Mouse (Mus musculus) lung, embryonic 15.5 days (tissue): ENCODE data around the gene Atat1. TPM values are rescaled to one million over a fixed set of nuclear protein-coding genes. Genes with fewer than 3 reads are reported as not detected.
A peak's percentile ranks its signal among the peaks of the same experiment; 100 is the strongest.
"Not testable (repeated sequence)": the region's sequence is repeated elsewhere in the genome, so short reads cannot be mapped to it uniquely, and the experiment has no call there.

Experiments
- ATAC-seq: fragments of 200-750 bp; cut with Nextera tagmentation; 2 replicates; pipeline ENCODE4 v1.8.0; 2017; ENCODE audit warnings: moderate number of reproducible peaks, borderline replicate concordance; ENCODE audit not compliant: low FRiP score, low TSS enrichment; ENCODE audit errors: extremely low read depth
- H3K27ac ChIP-seq: fragments of 300-500 bp; sonication (generic); 2 replicates; pipeline ENCODE4 v1.5.1; 2015; ENCODE audit warnings: moderate library complexity, mild to moderate bottlenecking, inconsistent platforms
- H3K27me3 ChIP-seq: fragments of 300-500 bp; sonication (generic); 2 replicates; pipeline ENCODE4 v1.6.1; 2015; ENCODE audit warnings: inconsistent platforms
- H3K36me3 ChIP-seq: fragments of 300-500 bp; sonication (generic); 2 replicates; pipeline ENCODE4 v1.6.1; 2015; ENCODE audit warnings: inconsistent platforms
- H3K4me1 ChIP-seq: fragments of 300-500 bp; sonication (generic); 2 replicates; pipeline ENCODE4 v1.6.1; 2015; ENCODE audit warnings: inconsistent platforms
- H3K4me2 ChIP-seq: fragments of 300-500 bp; sonication (generic); 2 replicates; pipeline ENCODE4 v1.6.1; 2015; ENCODE audit warnings: inconsistent platforms, mild to moderate bottlenecking, moderate library complexity
- H3K4me3 ChIP-seq: fragments of 300-500 bp; sonication (generic); 2 replicates; pipeline ENCODE4 v1.5.1; 2015; ENCODE audit warnings: mild to moderate bottlenecking, inconsistent platforms
- H3K9ac ChIP-seq: fragments of 300-500 bp; sonication (generic); 2 replicates; pipeline ENCODE4 v1.6.1; 2015; ENCODE audit warnings: inconsistent platforms
- H3K9me3 ChIP-seq: fragments of 300-500 bp; sonication (generic); 2 replicates; pipeline ENCODE4 v1.6.1; 2016; ENCODE audit warnings: inconsistent platforms
- WGBS: fragments of 180-500 bp; shearing (Covaris S2); methylation state at CpG from one replicate; pipeline ENCODE4 v1.1.7; 2015; 5-methylcytosine and 5-hydroxymethylcytosine counted together
- polyA plus RNA-seq: library from polyadenylated mRNA; unstranded; fragments of >200 nt; fragmentation: Nextera tagmentation; extraction: Ambion mirVana; gene quantifications from 2 replicates; pipeline ENCODE4 v1.2.1, GENCODE M21; 2015

Atat1 gene
- 58.3 and 63.6 TPM in 2 replicates for polyA plus RNA-seq

DNA sequence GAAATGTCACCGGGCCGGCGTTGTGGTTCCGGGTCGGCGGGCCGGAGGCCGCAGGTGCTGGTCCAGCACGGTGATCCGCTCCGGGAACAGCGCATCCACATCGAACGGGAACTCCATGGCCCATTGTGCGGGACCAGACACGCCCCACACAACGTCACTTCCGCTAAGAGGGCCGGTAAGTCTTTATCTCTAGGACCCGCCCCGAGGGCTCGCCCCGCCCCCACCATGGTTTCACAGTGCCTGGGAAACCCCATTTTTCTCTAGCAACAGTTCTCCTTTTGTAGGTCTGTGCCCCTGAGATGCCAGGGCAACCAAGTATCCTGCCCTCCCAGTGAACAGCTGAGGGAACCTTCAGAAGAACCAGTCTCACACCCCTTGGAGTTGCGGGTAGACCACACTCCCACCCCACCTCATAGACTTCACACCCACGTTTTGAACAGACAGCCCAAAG lies at the start of gene Atat1:
Gene Atat1 (minus strand): TSS at position 157 of the 451 bp plus-strand sequence.
- H3K9ac ChIP-seq = peak within 1 kb of the TSS; percentile 57
- H3K4me3 ChIP-seq = peak within 1 kb of the TSS; percentile 65
- no peaks in the 10 kb centered on the region for H3K9me3 ChIP-seq
- peaks cover 15% of the 10 kb centered on the region for H3K4me1 ChIP-seq
- H3K27me3 ChIP-seq = no peaks in the 10 kb centered on the region
- 3% methylated on average over 25 of the region's 25 CpGs for WGBS
- peak within 1 kb of the TSS; percentile 86 for H3K4me2 ChIP-seq
- peak within 1 kb of the TSS; percentile 62 for H3K27ac ChIP-seq
- peaks cover 54% of the 10 kb centered on the region for H3K36me3 ChIP-seq
- ATAC-seq = peak; percentile 93

DNA sequence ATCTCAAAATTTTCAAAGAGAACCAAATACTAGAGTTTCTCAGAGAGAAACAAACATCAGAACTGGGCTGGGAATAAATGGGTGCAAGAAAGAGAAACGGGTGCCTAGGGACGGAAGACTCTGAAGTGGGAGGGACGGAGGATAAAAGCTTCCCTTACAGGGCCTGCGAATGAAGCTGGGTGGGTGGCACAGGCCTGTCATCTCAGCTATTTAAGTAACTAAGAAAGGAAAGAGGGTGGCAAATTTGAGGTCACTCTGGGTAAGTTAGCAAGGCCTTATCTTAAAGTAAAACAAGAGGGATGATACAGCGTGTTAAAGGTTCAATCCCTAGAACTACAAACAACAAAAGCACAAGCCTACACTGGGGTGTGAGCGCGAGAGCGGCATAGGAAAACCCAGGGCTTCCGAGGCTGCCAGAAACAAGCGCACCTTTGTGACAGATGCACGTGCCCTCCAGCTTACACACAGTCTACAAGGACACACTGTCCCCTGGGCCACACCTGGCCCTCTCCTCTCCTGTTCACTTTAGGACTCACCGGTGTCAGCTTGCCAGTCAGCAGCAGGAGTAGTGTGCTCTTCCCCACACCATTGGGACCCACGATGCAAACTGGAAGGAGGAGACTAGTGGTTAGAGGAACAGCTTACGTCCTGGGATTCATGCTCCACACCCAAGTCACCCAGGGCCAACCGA lies 48.8 kb upstream of the Atat1 start:
- ATAC-seq = no peak
- H3K9ac ChIP-seq = no peak overlapping the region
- H3K27me3 ChIP-seq = no peaks in the 10 kb centered on the region
- peaks cover 82% of the 10 kb centered on the region for H3K36me3 ChIP-seq
- H3K4me1 ChIP-seq = no peaks in the 10 kb centered on the region
- 94% methylated on average over 15 of the region's 15 CpGs for WGBS
- H3K4me2 ChIP-seq = no peak overlapping the region
- H3K4me3 ChIP-seq = no peak overlapping the region
- no peaks in the 10 kb centered on the region for H3K9me3 ChIP-seq
- H3K27ac ChIP-seq = no peak overlapping the region

DNA sequence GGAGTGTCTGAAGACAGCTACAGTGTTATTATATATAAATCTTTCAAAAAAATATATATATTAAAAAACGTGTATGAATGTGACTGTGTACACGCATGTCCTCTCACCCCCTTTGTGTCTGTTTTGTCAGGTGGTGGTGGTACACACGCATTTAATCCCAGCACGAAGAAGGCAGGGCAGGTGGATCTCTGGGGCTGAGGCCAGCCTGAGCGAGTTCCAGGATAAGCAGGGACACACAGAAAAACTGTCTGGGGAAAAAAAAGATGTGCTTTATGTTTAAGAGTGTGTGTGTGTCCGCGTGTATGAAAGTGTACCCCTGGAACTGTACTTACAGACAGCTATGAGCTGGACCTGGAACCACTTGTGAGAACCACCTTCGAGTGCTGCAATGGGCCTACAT lies 44.8 kb upstream of the Atat1 start:
- Histone ChIP-seq H3K27me3 (no peaks in the 10 kb centered on the region), H3K4me1 (no peaks in the 10 kb centered on the region), H3K9me3 (no peaks in the 10 kb centered on the region), H3K4me3 (no peak overlapping the region), H3K4me2 (no peak overlapping the region), H3K36me3 (peaks cover 43% of the 10 kb centered on the region), H3K27ac (no peak overlapping the region), H3K9ac (no peak overlapping the region)
- no peak for ATAC-seq
- 75% methylated on average over 8 of the region's 8 CpGs for WGBS

DNA sequence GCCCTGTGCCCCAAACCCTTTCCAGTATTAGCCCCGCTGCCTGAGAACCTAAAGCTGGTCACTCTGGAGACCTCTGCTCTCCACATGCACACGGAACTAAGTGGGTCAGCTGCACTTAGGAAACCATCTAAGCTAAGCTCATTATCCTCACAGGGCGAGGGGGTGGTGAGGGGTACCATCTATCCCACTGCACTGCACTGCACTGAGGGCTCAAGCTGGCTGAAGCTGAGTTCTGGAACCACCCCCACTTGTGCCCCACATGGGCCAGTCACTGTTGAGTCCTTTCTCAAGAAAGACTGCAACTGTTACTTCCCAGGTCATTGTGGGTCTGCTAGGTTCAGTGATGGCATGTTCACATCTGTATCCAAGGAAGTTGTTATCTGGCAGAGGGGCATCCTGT lies 42.7 kb upstream of the Atat1 start:
- H3K4me3 ChIP-seq, H3K27ac ChIP-seq, ATAC-seq, H3K9me3 ChIP-seq, H3K4me1 ChIP-seq, H3K4me2 ChIP-seq, H3K27me3 ChIP-seq, H3K9ac ChIP-seq: not testable (repeated sequence)
- 85% methylated on average over 3 of the region's 3 CpGs for WGBS
- H3K36me3 ChIP-seq = peaks cover 21% of the 10 kb centered on the region

DNA sequence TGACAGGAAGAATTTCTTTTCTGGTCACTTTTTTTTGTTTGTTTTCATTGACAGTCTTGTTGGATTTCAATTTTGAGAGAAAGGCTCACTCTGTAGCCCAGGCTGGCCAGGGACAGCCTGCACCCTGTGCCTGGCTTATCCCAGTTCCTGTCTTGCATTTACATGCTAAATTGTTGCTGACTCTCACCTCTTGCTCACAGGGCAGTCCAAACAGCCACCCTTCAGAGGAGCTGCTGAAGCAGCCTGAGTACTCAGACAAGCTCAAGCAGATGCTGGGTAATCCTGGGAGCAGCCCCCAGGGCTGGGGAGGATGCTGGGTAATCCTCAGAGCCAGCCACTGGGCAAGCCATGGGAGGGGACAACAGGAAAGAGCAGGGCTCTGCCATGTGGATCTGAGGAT lies 41.1 kb upstream of the Atat1 start:
- not testable (repeated sequence) for H3K9ac ChIP-seq, H3K4me2 ChIP-seq, H3K4me3 ChIP-seq, H3K9me3 ChIP-seq, ATAC-seq, H3K36me3 ChIP-seq, H3K4me1 ChIP-seq, H3K27me3 ChIP-seq, H3K27ac ChIP-seq

DNA sequence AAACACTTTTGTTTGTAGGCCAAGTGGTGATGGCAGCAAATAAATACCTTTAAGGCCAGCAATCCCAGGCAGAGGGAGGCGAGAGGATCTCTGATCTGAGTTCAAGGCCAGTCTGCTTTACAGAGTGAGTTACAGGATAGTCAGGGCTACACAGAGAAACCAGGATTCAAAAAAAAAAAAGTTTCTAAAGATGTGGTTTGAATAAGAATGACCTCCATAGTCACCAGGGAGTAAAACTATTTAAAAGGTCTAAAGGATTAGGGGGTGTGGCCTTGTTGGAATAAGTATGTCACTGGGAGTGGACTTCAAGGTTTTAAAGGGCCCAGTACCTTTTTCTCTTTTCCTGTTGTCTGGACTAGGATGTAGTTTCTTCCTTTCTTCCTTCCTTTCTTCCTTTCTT lies 30.1 kb upstream of the Atat1 start:
- H3K27me3 ChIP-seq = no peaks in the 10 kb centered on the region
- H3K4me2 ChIP-seq = no peak overlapping the region
- H3K36me3 ChIP-seq = no peaks in the 10 kb centered on the region
- WGBS = 45% methylated on average over 1 of the region's 1 CpGs
- H3K4me1 ChIP-seq = no peaks in the 10 kb centered on the region
- H3K27ac ChIP-seq = no peak overlapping the region
- H3K4me3 ChIP-seq = no peak overlapping the region
- no peak overlapping the region for H3K9ac ChIP-seq
- no peak for ATAC-seq
- H3K9me3 ChIP-seq = no peaks in the 10 kb centered on the region

DNA sequence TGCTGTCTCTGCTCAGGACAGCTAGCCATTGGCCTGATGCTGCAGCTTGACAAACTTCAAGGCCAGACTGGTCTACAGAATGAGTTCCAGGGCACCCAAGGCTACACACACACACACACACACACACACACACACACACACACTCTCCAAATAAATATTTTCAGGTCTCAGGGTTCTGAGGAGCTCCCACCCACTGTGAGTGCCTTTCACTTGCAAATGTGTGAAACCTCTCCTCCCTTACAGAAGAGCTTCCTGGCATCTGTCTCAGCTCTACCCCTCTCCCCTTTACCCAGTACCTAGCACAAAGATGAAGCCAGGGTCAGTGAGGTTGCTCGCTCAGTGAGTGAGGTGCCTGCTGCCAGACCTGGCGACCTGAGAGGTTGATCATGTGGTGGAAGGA lies 29.2 kb upstream of the Atat1 start:
- ATAC-seq = no peak
- Histone ChIP-seq H3K4me1 (no peaks in the 10 kb centered on the region), H3K36me3 (no peaks in the 10 kb centered on the region), H3K4me3 (no peak overlapping the region), H3K9me3 (no peaks in the 10 kb centered on the region), H3K9ac (no peak overlapping the region), H3K4me2 (no peak overlapping the region), H3K27ac (no peak overlapping the region), H3K27me3 (no peaks in the 10 kb centered on the region)
- 41% methylated on average over 2 of the region's 2 CpGs for WGBS

DNA sequence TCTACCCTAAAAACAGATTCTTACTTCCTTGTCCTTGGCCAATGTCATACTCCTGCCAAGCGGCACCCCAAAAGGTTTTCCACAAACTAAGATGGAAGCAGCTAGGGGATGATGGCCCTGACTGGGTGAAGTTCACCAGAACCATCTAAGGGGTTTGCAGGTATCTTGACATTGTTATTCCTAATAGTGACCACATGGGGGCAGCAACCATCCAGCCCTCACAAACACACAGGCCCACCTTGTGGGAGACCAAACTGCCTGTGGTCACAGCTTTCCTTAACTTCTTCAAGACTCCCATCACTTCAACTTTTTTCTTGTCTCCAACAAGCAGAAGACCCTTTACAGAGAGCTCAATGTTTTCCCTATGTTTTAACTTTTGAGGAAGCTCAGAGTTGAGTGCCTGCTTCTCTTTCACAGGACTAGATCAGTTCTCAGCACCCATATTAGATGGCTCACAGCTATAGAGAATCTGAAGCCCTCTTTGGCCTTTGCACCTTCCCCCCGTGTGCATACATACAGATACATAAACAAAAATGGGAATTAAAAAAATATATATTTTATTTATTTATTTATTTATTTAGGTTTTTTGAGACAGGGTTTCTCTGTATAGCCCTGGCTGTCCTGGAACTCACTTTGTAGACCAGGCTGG lies 27.9 kb upstream of the Atat1 start:
- Histone ChIP-seq H3K27ac (no peak overlapping the region), H3K9me3 (no peaks in the 10 kb centered on the region), H3K4me1 (no peaks in the 10 kb centered on the region), H3K36me3 (no peaks in the 10 kb centered on the region), H3K27me3 (no peaks in the 10 kb centered on the region), H3K9ac (no peak overlapping the region), H3K4me2 (no peak overlapping the region), H3K4me3 (no peak overlapping the region)
- 28% methylated on average over 2 of the region's 2 CpGs for WGBS
- no peak for ATAC-seq

DNA sequence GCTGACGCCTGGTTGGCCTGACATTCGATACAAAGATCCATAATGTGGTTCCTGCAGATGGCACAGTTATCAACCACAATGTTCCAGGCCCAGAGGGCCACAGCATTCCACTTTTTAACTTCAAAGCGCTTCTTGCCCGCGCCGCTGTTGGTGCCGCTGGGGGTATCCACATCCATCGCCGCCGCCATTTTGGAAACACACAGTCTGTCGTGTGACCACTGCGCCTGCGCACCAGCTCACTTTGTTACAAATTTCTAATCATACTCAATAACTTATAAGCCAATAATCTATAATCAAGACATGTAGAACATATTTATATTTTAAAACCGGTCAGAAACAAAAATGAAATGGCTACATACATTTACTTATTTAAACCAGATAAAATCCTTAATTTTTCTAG lies 25.9 kb upstream of the Atat1 start:
- H3K9me3 ChIP-seq = not testable (repeated sequence)

DNA sequence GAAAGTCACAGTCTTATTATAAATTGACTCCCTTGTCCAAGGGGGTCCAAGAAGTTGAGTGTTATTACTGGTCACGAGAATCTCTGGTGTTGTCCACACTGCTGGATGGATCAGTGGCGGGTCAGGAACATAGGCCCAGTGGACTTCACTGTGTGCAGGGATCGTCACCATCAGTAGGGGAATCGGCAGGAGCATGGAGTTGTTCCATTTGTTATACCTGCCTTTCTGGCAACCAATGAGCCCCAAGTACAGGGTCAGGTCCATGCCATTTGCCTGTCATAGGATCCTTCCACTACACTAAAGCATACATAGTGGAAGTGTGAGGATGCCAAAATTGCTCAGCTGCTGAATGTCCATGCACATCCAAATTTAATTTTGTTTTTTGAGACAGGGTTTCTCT lies 22.7 kb upstream of the Atat1 start:
- Histone ChIP-seq H3K27ac (no peak overlapping the region), H3K4me3 (no peak overlapping the region), H3K9ac (no peak overlapping the region), H3K36me3 (peaks cover 41% of the 10 kb centered on the region), H3K4me1 (no peaks in the 10 kb centered on the region), H3K9me3 (no peaks in the 10 kb centered on the region), H3K4me2 (no peak overlapping the region), H3K27me3 (no peaks in the 10 kb centered on the region)
- no peak for ATAC-seq
- WGBS = 90% methylated on average over 4 of the region's 4 CpGs

More for the DNA sequence above, 25.9 kb upstream of the Atat1 start:
- WGBS = 84% methylated on average over 14 of the region's 14 CpGs
- not testable (repeated sequence) for H3K27me3 ChIP-seq, H3K4me1 ChIP-seq, H3K36me3 ChIP-seq, H3K4me2 ChIP-seq, H3K9ac ChIP-seq, H3K27ac ChIP-seq, ATAC-seq, H3K4me3 ChIP-seq

DNA sequence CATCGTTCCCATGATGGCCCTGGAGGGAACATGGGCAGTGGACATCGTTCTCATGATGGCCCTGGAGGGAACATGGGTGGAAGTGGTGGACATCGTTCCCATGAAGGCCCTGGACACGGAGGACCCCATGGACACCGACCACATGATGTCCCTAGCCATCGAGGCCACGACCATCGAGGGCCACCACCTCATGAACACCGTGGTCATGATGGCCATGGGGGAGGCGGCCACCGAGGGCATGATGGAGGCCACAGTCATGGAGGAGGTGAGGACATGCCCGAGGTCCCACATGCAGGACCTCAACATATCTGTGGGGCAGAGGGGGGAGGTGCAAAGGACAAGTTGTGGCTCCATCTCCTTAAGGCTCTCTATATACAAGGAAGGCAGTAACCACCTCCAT lies 20.8 kb upstream of the Atat1 start:
- H3K27me3 ChIP-seq = no peaks in the 10 kb centered on the region
- H3K9ac ChIP-seq = no peak overlapping the region
- peak; percentile 25; the same call in 1 of the 2 replicates for ATAC-seq
- no peaks in the 10 kb centered on the region for H3K4me1 ChIP-seq
- peaks cover 57% of the 10 kb centered on the region for H3K36me3 ChIP-seq
- no peak overlapping the region for H3K4me3 ChIP-seq
- H3K27ac ChIP-seq = no peak overlapping the region
- WGBS = 94% methylated on average over 12 of the region's 12 CpGs
- no peak overlapping the region for H3K4me2 ChIP-seq
- H3K9me3 ChIP-seq = no peaks in the 10 kb centered on the region

DNA sequence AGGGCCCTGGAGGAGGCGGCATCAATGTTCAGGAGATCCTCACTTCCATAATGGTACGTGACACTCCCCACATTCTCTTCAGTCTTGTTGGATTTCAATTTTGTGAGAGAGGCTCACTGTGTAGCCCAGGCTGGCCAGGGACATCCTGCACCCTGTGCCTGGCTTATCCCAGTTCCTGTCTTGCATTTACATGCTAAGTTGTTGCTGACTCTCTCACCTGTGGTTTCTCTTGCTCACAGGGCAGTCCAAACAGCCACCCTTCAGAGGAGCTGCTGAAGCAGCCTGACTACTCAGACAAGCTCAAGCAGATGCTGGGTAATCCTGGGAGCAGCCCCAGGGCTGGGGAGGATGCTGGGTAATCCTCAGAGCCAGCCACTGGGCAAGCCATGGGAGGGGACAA lies 19.7 kb upstream of the Atat1 start:
- no peak overlapping the region for H3K9ac ChIP-seq
- H3K4me3 ChIP-seq = no peak overlapping the region
- H3K9me3 ChIP-seq = no peaks in the 10 kb centered on the region
- WGBS = 94% methylated on average over 2 of the region's 2 CpGs
- H3K4me1 ChIP-seq = no peaks in the 10 kb centered on the region
- no peak for ATAC-seq
- no peak overlapping the region for H3K4me2 ChIP-seq
- H3K27me3 ChIP-seq = no peaks in the 10 kb centered on the region
- no peak overlapping the region for H3K27ac ChIP-seq
- peaks cover 68% of the 10 kb centered on the region for H3K36me3 ChIP-seq
